Mouse (Mus musculus) megakaryocyte, embryonic 14.5 days (primary cell): ENCODE data around the gene Prph2.

Experiments
- FLI1 ChIP-seq: IDR thresholded peaks from 2 replicates; pipeline ENCODE4 v1.6.1; 2012; ENCODE audit warnings: low read length, inconsistent platforms, mixed read lengths
- GATA1 ChIP-seq: IDR thresholded peaks from 3 replicates; pipeline ENCODE4 v1.6.1; 2012; ENCODE audit warnings: mixed read lengths, low read length, inconsistent platforms, borderline replicate concordance

DNA sequence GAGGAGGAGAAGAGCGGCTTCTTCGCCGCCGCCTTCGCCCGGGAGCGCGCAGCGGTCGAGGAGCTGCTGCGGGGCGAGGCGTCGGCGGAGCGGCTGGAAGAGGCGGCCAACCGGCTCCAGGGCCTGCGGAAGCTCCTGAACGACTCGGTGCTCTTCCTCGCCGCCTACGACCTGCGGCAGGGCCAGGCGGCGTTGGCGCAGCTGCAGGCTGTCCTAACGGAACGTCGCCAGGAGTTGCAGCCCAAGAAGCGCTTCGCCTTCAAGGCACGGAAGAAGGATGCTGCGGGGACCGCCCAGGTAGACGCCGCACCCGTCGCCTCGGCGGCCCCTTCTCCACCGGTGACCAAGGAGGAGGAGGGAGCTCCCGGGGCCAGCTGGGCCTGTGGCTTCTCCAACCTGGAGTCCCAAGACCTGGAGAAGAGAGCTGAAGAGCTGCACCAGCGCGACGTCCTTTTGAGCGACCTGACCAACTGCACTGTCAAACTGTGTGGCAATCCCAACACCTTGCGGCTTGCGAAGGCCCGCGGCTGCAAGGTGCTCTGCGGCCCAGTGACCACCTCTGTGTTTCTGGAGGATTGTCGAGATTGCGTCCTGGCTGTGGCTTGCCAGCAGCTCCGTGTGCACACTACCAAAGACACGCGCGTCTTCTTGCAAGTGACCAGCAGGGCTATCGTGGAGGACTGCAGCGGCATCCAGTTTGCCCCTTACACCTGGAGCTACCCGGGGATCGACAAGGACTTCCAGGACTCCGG lies 19.2 kb upstream of the Prph2 start:
- no peak for TF ChIP-seq GATA1
- no peak for TF ChIP-seq FLI1
